Mouse (Mus musculus) layer of hippocampus, adult 8-10 months (tissue): ENCODE measurements around the gene D6Wsu163e. TPM values are rescaled to one million over a fixed set of nuclear protein-coding genes. Genes with fewer than 3 reads are reported as not detected.

ENCODE experiments used
- DNase-seq, 2 experiments: peaks; one replicate each; pipeline ENCODE4 v3.0.0; 2022; ENCODE audit warnings: low spot score in 2 of 2
- total RNA-seq, 4 experiments: library from RNA; stranded (reverse); gene quantifications; 2 replicates each; pipeline ENCODE4 v1.2.4; 2022

Gene D6Wsu163e
- total RNA-seq, result 10 to 100 TPM; 43.4 to 49.3 (median 46.7) TPM

DNA sequence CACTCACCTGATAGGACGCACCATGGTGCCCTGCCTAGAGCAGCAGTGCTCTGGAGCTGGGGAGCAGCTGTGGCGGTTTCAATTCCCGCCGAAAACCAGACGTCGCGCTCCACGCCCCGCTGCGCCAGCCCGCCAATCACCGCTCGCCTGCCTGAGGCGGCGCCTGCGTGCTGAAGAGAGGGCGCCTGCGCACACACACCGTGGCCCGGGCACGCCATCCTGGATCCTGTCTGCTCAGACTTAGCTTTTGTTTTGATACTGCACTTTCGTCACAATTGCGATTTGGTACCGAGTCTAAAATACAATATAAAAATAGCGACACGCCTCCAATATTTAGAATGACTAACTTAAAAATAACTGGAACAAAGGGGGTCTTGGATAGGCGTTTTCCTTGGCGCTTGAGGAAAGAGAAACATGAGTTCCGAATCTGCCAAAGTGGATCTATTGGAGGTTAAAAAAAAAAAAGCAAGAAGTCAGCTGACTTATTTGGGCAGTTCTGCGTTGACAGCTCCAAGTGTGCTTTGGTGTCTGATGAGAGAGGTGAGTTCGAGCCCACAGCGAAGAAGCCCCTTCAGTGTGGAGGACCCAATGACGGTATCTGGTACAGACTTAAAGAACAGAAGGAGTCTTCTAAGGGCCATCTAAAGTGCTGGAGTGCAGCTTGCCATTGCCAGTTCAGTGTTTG is at the start of gene D6Wsu163e, which contains the start of gene Rad51ap1:
Gene D6Wsu163e (plus strand): TSS at position 476 of the 685 bp plus-strand sequence.
Gene Rad51ap1 (minus strand): TSS at position 101 of the 685 bp plus-strand sequence.
- DNase-seq, result peak; percentile 89 to 95

DNA sequence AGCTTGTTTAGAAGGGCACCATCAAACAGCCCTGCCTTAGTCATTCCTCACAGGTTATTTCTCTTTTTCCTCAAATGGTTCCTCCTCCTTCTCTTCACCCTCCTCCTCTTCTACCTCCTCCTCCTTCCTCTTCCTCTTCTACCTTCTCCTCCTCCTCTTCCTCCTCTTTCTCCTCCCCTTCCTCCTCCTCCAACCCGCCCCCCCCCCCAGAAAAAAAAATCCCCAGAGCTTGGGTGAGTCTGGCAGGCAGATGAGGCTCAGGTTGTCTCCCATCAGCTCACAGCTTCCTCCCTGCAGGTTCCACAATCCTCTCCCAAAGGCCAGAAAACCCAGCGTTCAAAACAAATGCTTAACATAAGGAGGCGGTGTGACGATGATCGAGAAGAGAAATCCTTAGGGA is 32.4 kb upstream of the D6Wsu163e start:
- no peak for DNase-seq

DNA sequence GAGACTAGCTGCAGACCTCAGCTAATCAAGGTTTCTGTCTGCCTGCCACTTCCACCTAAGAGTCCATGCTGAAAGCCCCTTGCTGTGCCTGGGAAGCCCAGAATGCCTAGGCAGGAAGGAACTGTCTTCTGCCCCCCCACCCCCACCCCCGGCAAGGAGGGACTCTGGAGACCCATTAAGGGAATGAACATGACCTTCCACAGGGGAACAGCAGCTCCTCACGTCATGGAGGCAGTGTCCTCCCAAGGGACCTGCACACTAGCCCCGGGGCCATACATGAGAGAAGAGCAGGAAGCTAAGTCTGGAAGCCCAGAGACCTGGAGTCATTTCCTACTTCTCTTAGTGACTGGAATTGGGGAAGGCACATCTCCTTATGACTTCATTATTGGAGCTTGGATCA is 31.9 kb upstream of the D6Wsu163e start:
- no peak for DNase-seq

DNA sequence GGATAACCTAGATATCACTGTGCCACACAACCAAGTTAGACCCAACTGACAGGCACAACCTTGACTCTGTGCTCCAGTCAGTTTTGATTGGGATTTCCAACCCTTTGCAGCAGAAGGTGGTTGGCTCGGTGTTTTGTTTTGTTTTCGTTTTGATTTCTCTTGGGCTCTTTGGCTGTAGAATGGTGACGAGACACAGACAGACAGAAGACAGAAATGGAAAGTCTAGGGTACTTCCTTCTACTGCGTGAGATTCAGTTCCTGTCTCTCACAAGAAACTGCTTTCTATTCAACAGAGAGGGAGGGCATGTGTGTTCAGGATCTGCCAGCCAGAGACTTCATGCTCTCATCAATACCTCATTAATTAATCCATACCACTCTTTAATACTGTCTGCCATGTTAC is 29.0 kb upstream of the D6Wsu163e start:
- DNase-seq, result no peak

DNA sequence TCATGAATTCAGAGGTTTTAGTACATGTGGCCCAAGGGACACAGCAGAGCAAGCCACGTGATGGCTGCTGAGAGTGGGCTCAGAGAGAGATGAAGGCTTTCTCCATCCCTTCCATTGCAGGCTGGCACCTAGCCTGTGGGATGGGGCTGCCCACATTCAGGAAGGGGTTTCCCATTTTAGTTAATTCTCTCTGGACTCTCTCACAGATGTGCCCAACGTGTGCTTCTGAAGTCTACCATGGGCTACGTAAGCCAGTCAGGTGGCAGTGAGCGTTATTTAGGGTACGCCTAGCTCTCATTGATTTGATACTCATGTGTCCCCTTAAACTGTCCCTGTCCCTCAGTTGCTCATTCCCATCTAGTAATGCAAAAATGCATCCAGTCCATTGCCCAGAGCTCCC is 24.8 kb upstream of the D6Wsu163e start:
- DNase-seq, result no peak

DNA sequence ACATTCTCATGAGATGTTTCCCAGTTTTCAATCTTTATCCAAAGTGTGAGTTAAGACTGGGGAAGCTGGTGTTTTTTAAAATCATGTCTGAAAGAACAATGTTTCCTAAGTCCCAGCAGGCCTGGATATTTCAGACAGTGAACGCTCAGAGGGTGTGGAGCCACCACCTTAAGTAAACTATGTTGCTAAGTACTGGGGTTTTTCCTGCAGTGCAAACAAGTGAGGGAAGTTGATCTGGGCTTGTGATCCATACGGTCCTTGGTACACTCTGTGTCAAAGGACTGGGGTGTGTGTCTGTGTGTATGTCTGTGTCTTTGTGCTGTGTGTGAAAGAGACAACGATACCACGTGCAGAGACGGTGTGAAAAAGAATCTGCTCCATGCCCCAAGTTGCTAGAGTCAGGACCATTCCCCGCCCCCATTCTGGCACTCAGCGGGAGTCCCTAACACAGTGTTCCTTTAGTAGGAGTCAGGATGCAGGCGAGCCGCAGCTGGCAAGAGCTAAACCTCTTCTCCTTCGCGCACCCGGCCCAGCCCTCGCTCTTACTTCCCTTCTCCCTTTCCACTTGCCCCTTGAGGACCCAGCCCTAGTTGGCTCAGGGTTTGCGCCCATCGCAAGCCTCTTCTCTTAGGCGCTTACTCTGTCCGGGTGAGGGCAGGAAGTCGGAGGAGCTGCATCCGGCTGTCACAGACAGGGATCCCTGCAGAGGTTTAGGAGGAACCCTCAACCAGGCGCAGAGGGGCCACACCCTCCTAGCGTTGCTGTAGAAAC is 18.5 kb upstream of the D6Wsu163e start, which contains the start of gene Dyrk4:
Gene Dyrk4 (minus strand): TSS at position 729 of the 771 bp plus-strand sequence.
- no peak for DNase-seq

DNA sequence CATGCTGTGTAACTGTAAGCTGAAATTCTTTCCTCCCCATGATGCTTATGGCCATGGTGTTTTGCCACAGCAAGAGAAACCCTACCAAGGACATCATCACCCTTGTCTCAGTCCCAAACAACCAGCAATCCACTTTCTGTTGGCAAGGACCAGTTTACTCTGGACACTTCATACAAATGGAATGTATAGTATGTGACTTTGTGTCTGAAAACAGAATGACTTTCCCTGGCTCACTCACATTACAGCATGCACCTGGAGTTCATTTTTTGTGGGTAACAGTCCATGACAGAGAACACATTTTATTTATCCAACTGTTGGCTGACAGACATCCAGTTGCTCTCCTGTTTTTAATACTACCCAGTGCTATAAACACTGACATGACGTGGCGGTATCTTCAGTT is 6.9 kb upstream of the D6Wsu163e start:
- DNase-seq, result no peak

DNA sequence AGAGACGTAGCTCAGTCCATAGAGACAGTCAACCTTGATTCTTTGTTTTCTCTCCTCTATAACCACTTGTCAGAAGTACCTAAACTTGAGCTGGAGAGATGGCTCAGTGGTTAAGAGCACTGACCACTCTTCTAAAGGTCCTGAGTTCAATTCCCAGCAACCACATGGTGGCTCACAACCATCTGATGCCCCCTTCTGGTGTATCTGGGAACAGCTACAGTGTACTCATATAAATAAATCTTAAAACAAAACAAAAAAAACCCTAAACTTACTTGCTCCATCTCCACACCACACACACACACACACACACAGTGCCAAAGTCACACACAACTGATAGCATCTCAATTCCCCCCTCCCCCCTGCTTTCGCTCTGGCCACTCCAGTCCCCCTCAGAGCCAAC is 1.7 kb upstream of the D6Wsu163e start:
- no peak for DNase-seq

DNA sequence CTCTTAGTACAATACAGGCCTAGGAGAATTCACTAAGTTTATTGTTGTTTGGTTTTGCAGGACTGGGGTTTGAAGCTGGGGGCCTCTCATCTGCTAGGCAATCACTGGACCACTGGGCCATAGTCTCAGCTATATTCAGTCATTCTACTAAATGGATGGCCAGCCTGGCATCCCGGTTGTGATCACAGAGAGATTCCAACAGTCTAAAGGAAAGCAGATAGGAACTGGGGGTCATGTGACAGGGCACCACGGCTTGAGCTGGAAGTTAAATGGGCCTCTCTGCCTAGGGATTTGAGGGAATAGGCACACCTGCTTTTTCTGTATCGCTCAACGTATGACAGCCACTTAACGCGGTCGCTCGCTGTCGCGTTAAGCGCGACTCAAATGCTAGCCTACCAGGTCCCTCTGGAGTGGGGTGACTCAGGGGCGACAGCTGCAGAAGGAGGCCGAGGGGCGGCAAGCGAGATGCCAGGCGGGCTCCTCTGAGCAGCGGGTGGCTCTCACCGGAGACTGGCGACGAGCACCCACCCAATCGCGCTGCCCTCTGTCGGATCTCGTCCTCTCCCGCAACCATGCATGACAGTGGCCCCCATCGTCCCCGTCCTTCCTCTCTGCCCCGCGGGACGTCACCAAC is 792 bp upstream of the D6Wsu163e start:
- no peak for DNase-seq

DNA sequence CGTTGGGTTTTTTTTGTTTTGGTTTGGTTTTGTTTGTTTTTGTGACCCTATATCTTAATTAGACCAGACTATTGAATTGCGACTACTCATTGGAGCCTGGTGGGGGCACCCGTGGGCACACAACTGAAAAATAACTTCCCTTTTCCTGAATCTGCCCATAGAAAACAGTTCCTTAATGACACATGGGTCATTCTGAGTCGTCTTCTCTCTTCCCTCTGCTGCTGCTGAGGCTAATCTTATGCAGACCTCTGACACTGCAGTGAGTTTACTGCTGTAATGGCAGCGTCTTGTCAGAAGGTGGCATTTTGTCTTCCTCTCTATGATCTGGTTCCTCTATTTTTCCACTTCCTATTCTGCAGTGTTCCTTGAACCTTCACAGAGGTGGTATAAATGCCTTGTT is 689 bp downstream of the D6Wsu163e start:
- no peak for DNase-seq

DNA sequence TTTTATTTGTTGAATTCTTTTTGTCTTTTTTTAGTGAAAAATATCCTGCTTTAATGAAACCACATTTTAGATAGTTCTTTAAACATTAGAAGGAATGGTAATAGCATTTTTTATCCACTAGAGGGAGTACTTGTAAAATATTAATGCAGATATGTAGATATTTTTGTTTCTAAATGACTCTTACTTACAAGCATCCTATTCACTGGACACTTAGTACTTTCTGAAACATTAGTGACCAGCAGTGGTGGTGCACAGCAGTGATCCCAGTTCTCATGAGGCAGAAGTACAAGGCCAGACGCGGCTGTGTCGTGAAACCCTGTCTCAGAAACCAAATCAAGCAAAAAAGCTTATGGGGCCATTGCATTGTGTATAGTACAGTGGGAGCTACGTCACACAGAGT is 8.6 kb downstream of the D6Wsu163e start:
- no peak for DNase-seq

DNA sequence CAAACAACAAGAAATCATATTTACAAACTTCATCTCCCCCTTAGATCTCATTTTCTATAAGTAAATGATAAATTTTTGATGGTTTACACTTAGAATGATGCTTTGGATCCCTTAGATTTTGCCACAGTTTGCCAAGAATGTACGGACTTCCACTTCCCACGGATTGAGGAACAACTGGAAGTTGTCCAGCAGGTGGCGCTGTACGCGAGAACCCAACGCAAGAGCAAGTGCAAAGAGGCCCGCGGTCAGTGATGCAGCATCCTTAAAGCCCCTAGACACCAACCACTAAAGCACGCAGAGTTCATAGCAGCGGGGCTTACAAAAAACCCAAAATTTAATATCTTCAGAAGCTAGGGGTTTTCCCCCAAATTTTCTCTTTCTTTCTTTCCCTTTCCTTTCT is 16.0 kb downstream of the D6Wsu163e start:
- peak; percentile 24 to 78 for DNase-seq

DNA sequence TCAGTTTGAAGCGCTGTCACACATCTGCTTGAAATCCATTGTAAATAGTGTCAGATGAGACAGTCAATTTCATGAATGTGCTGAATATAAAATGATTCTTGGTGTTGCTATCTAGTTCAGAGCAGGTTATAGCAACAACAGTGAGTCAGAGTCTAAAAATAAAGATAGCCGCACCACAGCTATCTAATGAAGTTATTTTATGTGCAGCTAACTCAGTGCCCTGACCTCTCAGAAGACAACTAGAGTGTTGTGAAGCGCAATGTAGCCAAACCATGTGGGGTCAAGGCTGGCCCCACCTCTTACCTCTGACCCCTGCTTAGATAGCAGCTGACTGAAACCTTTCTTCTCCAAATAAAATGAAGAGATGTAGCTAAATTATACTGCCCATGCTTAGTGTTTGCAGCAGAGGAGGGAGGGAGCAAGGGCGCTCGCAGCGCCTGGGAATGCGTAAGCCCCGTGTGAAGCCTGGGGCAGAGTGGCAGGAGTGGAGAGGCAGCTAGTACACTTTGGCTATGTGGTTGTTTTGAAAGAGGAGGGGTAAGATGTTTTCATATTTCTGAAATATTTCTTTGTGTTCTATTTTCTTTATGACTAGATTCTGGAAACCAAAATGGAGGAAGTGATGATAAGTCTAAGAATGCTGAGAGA is 21.7 kb downstream of the D6Wsu163e start:
- DNase-seq, result no peak

DNA sequence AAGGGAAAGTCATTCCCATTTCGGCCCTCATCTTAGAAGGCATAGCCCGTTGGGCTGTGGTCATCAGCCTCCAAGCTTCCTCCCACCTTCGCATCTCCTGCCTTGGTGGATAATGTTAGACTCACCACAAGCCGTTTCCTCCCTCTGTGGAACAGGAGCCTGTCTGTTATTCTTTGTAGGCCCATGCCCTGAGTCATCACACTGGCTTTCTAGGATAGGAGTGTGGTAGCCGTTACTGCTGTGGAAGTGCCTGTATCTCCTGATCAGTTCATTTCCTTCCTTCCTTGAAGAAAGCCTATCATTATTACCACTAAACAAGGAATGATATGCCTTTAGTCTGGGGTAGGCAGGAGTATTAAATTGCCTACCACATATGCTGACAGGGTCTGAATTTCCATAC is 22.9 kb downstream of the D6Wsu163e start:
- no peak for DNase-seq

DNA sequence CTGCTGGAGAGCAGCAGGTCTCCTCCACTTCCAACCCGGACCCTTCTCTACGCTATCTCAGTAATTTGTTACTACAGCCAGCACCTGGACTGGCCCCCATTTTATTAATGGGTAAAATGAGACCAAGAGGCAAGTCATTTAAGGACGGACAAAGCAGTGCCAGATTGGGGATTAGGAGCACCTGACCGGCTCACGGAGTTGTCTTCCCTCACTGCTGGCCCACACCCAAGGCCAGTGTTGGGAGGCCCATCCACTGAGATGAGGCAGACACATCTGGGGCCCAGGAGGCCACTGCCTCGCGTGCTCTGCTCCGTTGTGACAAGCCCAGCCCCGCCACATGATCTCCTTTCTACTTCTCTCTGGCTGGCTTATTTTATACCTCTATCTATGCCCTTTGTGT is 23.7 kb downstream of the D6Wsu163e start:
- no peak for DNase-seq

DNA sequence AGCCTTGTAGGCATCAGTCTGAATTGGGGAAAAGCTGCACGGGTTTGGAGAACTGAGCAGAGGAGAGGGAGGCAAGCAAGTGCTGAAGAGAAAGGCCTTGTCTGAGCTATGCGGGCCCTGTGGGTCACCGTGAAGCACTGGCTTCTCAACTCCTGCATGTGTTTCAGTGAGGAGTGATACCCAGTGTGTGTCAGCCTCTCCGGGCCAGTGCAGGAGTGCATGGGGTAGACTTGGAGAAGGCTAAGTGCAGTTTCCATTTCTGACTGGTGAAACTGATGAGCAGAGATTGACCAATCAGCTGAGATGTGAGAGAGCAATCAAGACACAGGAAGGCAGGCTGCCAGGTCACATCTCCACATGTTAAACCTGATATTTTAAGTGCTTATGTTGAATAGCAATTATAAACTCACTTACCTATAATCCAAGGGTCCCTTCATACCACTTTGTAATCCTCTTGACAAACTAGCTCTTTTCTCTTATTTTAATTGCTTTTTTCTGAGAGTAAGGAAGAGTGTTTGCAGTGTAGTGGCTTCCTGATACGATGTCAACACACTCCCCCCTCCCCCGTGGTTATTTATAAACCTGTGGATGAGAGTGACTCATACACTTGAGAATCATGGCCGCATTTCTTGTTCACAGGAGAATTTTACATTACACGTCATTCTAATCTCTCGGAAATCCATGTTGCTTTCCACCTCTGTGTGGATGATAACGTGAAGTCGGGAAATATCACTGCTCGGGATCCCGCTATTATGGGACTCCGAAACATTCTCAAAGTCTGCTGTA is 26.7 kb downstream of the D6Wsu163e start:
- DNase-seq, result no peak

DNA sequence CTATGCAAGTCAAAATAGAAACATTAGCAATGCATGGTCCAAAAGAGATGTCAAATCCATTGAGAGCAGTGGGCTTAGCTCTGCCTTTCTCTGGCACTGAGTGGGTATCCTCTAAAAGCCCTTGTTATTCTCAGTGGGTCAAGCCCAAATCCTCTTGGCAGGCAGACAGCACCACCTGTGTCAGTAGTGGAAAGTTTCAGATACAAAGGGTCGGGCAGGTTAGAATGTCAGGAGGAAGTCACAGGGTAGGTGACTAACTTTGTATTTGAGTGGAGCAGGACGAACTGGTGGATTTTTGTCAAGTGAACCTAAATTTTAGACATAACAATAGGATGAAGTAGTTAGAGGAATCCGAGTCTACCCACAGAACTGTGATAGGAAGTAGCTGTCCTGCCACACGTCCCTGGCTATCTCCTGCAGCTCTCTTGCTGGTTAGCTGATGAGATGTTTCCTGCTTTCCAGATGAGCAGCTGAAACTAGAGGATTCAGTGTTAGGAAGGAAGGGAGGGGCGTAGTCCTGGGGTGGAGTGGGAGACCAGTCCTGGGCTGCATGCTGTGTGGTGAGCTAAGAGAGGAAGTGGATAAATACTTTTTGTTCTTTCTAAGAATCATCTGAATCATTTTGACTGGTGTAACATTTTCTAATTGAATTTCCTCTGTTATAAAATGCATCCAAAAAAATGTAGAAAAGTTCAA is 41.9 kb downstream of the D6Wsu163e start:
- DNase-seq, result no peak

DNA sequence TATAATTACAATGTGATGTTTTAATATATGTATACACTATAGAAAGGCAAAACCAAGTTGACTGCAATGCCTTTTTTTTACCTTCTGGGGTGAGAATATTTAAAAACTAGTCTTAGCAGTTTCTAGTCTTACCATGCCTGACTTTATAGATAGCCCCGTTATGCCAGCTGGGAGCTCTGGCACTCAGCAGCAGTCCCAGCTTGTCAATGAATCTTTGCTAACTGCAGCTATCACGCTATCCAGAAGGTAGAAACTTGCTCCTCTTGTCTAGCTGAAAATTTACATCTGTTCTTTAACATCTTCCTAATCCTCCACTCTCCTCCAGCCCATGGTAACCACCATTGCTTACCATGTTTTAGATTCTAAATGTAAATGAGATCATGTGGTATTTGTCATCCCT is 53.9 kb downstream of the D6Wsu163e start:
- no peak for DNase-seq

DNA sequence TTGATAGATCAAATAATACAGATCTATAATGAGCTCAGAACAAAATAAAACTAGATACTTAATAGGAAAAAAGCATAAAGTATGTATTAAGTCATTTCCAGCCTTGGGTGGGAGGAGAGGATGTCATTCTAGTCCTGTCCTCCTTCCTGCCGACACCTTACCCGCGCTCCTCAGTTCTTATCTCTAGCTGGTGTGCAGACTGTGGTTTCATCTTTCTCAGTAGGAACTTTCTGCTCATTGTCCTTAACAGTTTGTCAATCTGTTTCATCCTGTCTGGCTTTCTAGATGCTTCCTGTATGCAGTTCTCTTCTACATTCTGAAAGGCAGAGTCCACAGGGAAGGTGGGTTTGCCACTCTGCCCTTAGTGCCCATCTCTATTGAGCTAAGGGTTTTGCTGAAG is 55.7 kb downstream of the D6Wsu163e start:
- DNase-seq, result no peak

DNA sequence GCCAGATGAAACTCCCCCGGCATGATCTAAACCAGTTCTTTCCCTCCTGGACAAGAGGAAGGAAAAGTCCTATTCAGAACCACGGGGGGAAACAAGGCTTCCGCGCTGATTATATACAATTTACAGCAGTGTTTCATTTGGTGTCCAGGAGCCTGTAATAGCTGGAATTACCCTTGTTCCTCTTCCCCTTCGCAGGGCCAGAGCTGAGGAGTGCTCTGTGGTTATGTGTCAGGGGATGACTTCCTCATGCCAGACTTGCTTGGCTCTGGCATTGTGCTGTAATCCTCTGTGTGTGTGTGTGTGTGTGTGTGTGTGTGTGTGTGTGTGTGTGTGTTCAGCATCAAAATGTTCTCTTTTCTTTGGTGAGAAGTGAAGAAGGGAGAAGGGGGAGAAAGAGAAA is 56.6 kb downstream of the D6Wsu163e start:
- DNase-seq, result no peak
